Mouse (Mus musculus) E14TG2a.4 (cell line): ENCODE results near the gene Pip5kl1.

Experiments
- CTCF ChIP-seq: conservative IDR thresholded peaks from 2 replicates; pipeline ENCODE4 v1.5.1; 2014; ENCODE audit warnings: low read length
- POU5F1 ChIP-seq: IDR thresholded peaks from 2 replicates; pipeline ENCODE4 v1.6.1; 2014; ENCODE audit warnings: low read length, borderline replicate concordance

DNA sequence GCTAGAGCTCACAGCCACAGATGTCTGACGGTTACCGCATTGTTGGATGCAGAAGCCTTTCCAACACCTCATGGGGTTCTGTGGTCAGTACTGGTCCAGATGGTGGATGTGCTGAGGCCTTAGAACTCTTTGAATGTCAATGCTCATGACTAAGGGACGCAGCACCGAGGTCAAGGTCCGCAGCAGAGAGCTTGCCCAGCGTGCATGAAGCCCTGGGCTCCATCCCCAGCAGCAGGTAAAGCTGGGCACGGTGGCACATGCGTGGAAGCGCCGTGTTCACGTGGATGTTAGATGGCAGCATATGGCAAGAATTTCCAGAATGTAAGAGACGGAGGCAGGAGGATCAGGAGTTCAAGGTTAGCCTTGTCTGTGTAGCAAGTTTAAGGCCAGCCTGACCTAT, 48.8 kb upstream of the Pip5kl1 start:
- TF ChIP-seq CTCF (no peak), POU5F1 (no peak)
